Mouse (Mus musculus): ENCODE measurements at regions not wholly inside any gene's neighbourhood (a gene's known extent, or its start where the extent isn't known, plus 50 kb on each side); places are given as distances from the start of the nearest gene placed in this dataset.

DNA sequence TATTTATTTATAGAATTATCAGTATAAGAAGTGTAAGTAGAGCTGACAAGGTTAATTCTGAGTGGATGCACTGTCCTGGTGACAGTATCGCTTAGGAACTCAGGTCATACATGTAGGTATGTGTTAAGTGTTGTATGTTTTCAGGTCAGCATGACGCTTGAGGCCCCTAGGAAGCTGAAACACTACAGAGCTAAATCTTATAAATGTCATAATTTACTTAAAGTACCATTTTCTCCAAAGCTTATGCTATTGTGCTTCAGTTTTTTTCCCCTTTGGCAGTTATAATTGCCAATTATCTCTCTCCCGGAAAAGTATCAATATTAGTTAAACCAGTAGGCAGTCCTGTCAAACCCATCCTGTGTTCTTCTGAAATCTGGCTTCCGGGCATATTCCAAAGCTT, 110.3 kb downstream of the Alg10b start:
- TF ChIP-seq POLR2A (IDR thresholded peaks at IDR 0.05; ENCODE audit: insufficient read length, low read depth) (no peak), E2F4 (IDR thresholded peaks at IDR 0.05; ENCODE audit: insufficient read depth) (no peak), TCF12 (IDR thresholded peaks at IDR 0.05; ENCODE audit: insufficient read depth, poor library complexity, severe bottlenecking) (no peak), POLR2AphosphoS2 (IDR thresholded peaks at IDR 0.05; ENCODE audit: insufficient read length, low read depth) (no peak), MAX (IDR thresholded peaks at IDR 0.05; ENCODE audit: low read depth) (no peak), SRF (IDR thresholded peaks at IDR 0.05; ENCODE audit: control insufficient read depth, insufficient read length, low read depth) (no peak), USF1 (IDR thresholded peaks at IDR 0.05; ENCODE audit: low read depth) (no peak), MYOG (IDR thresholded peaks at IDR 0.05; ENCODE audit: control insufficient read depth in 1 of 3, insufficient read depth in 1 of 3, insufficient read length in 2 of 3, low read depth in 2 of 3) (no peak), CEBPB (IDR thresholded peaks at IDR 0.05; ENCODE audit: insufficient read depth, poor library complexity, severe bottlenecking) (no peak), REST (IDR thresholded peaks at IDR 0.05; ENCODE audit: insufficient read depth, insufficient read length) (no peak), MYOD1 (IDR thresholded peaks at IDR 0.05; ENCODE audit: control insufficient read depth in 1 of 3, insufficient read length in 2 of 3, low read depth in 2 of 3) (no peak)

Data from myocyte (in vitro differentiated cells).